Mouse (Mus musculus) heart, postnatal 14 days (tissue): ENCODE results near the gene Eif4g1. TPM values are rescaled to one million over a fixed set of nuclear protein-coding genes. Genes with fewer than 3 reads are reported as not detected.

ENCODE experiments used
- total RNA-seq, 2 experiments: library from RNA; stranded (reverse); gene quantifications; 2 replicates each; pipeline ENCODE4 v1.2.3; 2021

Gene Eif4g1
- total RNA-seq, 2 experiments from 2014 or later: 329 to 343 TPM

Other genes with a start within 250 kb of the Eif4g1 start
- 10 to 100 TPM; 42.0 to 43.3 TPM for gene Abcc5, start 241.9 kb upstream of the Eif4g1 start, total RNA-seq
- 10 to 100 TPM; 49.7 to 50.4 TPM for gene Eif2b5, start 169.5 kb upstream of the Eif4g1 start, total RNA-seq
- 10 to 100 TPM; 51.1 to 51.7 TPM for gene Dvl3, start 151.3 kb upstream of the Eif4g1 start, total RNA-seq
- gene Ap2m1, start 132.8 kb upstream of the Eif4g1 start, total RNA-seq: 100 to 1,000 TPM; 218 to 220 TPM
- gene Abcf3, start 119.7 kb upstream of the Eif4g1 start, total RNA-seq: 10 to 100 TPM; 69.1 to 72.7 TPM
- not detected for gene Vwa5b2, start 78.8 kb upstream of the Eif4g1 start, total RNA-seq
- 1 to 10 TPM; 4.9 to 5.6 TPM for gene Eef1akmt4, start 56.7 kb upstream of the Eif4g1 start, total RNA-seq
- gene Gm49333, start 56.7 kb upstream of the Eif4g1 start, total RNA-seq: under 1 TPM in 1 of 2 experiments, not detected in 1; 0.29 TPM
- gene Alg3, start 56.6 kb upstream of the Eif4g1 start, total RNA-seq: 10 to 100 TPM; 10.4 to 10.5 TPM
- under 1 TPM; 0.73 to 0.79 TPM for gene Camk2n2, start 47.0 kb upstream of the Eif4g1 start, total RNA-seq
- under 1 TPM; 0.34 to 0.86 TPM for gene Ece2, start 38.5 kb upstream of the Eif4g1 start, total RNA-seq
- 100 to 1,000 TPM; 191 to 193 TPM for gene Psmd2, start 16.7 kb upstream of the Eif4g1 start, total RNA-seq
- 10 to 100 TPM; 26.6 to 29.8 TPM for gene Fam131a, start 24.9 kb downstream of the Eif4g1 start, total RNA-seq
- gene Polr2h, start 49.4 kb downstream of the Eif4g1 start, total RNA-seq: 10 to 100 TPM; 10.2 TPM
- gene Clcn2, start 49.4 kb downstream of the Eif4g1 start, total RNA-seq: 1 to 10 TPM; 2.2 to 2.4 TPM
- 1 to 10 TPM; 2.4 to 2.5 TPM for gene Chrd, start 64.8 kb downstream of the Eif4g1 start, total RNA-seq
- under 1 TPM; 0.15 to 0.36 TPM for gene Thpo, start 66.2 kb downstream of the Eif4g1 start, total RNA-seq